Mouse (Mus musculus): Measurements from ENCODE around the gene Specc1. TPM values are rescaled to one million over a fixed set of nuclear protein-coding genes. Genes with fewer than 3 reads are reported as not detected.

The Specc1 gene
- polyA plus RNA-seq, 1 experiment from 2014 or later, result 41.3 TPM

- Histone ChIP-seq H3K4me3 (replicated peaks) (peak overlapping the region; percentile 64), H3K9me3 (replicated peaks) (0 out of 2 replicates have a peak, but pooled peaks cover 2% of the 10 kb centered on the region), H3K4me1 (replicated peaks) (peaks cover 19% of the 10 kb centered on the region), H3K27ac (no peak overlapping the region), H3K4me2 (peak overlapping the region; percentile 93), H3K9ac (peak overlapping the region; percentile 51; the same call in 1 of the 2 replicates), H3K27me3 (peaks cover 78% of the 10 kb centered on the region), H3K36me3 (no peaks in the 10 kb centered on the region)
- 6% methylated on average over 35 of the region's 35 CpGs for WGBS (ENCODE audit: insufficient replicate concordance)
- DNase-seq (peak; percentile 8), ATAC-seq (ENCODE audit: low read depth) (0 out of 2 replicates have a peak, but pooled peaks have one; percentile 12)
Measured at GRCm38 (mm10) chr11:62249266-62250037, 292.9 kb downstream of the Specc1 start.

GRCm38 (mm10) chr11:62251047-62251446 lies 294.5 kb downstream of the Specc1 start:
- Histone ChIP-seq H3K9me3 (replicated peaks) (no peaks in the 10 kb centered on the region), H3K4me1 (replicated peaks) (peaks cover 19% of the 10 kb centered on the region), H3K27me3 (peaks cover 83% of the 10 kb centered on the region), H3K4me2 (no peak overlapping the region), H3K36me3 (no peaks in the 10 kb centered on the region), H3K9ac (no peak overlapping the region), H3K4me3 (replicated peaks) (no peak overlapping the region), H3K27ac (no peak overlapping the region)
- DNase-seq (no peak), ATAC-seq (ENCODE audit: low read depth) (no peak)
- WGBS (ENCODE audit: insufficient replicate concordance), result 32% methylated on average over 11 of the region's 11 CpGs

- Histone ChIP-seq H3K4me2 (no peak overlapping the region), H3K27me3 (peaks cover 69% of the 10 kb centered on the region), H3K4me3 (replicated peaks) (no peak overlapping the region), H3K9ac (no peak overlapping the region), H3K36me3 (no peaks in the 10 kb centered on the region), H3K9me3 (replicated peaks) (no peaks in the 10 kb centered on the region), H3K4me1 (replicated peaks) (peaks cover 15% of the 10 kb centered on the region), H3K27ac (no peak overlapping the region)
- ATAC-seq (ENCODE audit: low read depth) (no peak), DNase-seq (no peak)
- 59% methylated on average over 5 of the region's 5 CpGs for WGBS (ENCODE audit: insufficient replicate concordance)
Measured at GRCm38 (mm10) chr11:62253380-62253779, 296.8 kb downstream of the Specc1 start.

GRCm38 (mm10) chr11:62259214-62259613 lies 302.7 kb downstream of the Specc1 start:
- Histone ChIP-seq H3K4me2 (no peak overlapping the region), H3K4me3 (replicated peaks) (no peak overlapping the region), H3K9ac (no peak overlapping the region), H3K9me3 (replicated peaks) (no peaks in the 10 kb centered on the region), H3K4me1 (replicated peaks) (no peaks in the 10 kb centered on the region), H3K27me3 (peaks cover 27% of the 10 kb centered on the region), H3K27ac (no peak overlapping the region), H3K36me3 (no peaks in the 10 kb centered on the region)
- DNase-seq, result no peak
- no peak for ATAC-seq (ENCODE audit: low read depth)
- 42% methylated on average over 5 of the region's 5 CpGs for WGBS (ENCODE audit: insufficient replicate concordance)

GRCm38 (mm10) chr11:62263599-62263998 lies 307.0 kb downstream of the Specc1 start:
- no peak overlapping the region for H3K27ac ChIP-seq
- 64% methylated on average over 7 of the region's 7 CpGs for WGBS (ENCODE audit: insufficient replicate concordance)

GRCm38 (mm10) chr11:62264018-62264417 lies 307.5 kb downstream of the Specc1 start:
- H3K9ac ChIP-seq, result no peak overlapping the region
- no peaks in the 10 kb centered on the region for H3K4me1 ChIP-seq (replicated peaks)
- H3K27me3 ChIP-seq, result peaks cover 8% of the 10 kb centered on the region
- ATAC-seq (ENCODE audit: low read depth), result no peak
- H3K4me2 ChIP-seq, result no peak overlapping the region
- H3K27ac ChIP-seq, result no peak overlapping the region
- no peaks in the 10 kb centered on the region for H3K9me3 ChIP-seq (replicated peaks)
- DNase-seq, result no peak
- no peaks in the 10 kb centered on the region for H3K36me3 ChIP-seq
- H3K4me3 ChIP-seq (replicated peaks), result no peak overlapping the region
- 49% methylated on average over 7 of the region's 7 CpGs for WGBS (ENCODE audit: insufficient replicate concordance)

More at GRCm38 (mm10) chr11:62263599-62263998, 307.0 kb downstream of the Specc1 start:
- H3K4me2 ChIP-seq, result no peak overlapping the region
- H3K4me3 ChIP-seq (replicated peaks), result no peak overlapping the region
- H3K9me3 ChIP-seq (replicated peaks), result no peaks in the 10 kb centered on the region
- DNase-seq (no peak), ATAC-seq (ENCODE audit: low read depth) (no peak)
- no peak overlapping the region for H3K9ac ChIP-seq
- peaks cover 8% of the 10 kb centered on the region for H3K27me3 ChIP-seq
- H3K36me3 ChIP-seq, result no peaks in the 10 kb centered on the region
- no peaks in the 10 kb centered on the region for H3K4me1 ChIP-seq (replicated peaks)

GRCm38 (mm10) chr11:62265642-62266041 lies 309.1 kb downstream of the Specc1 start:
- 73% methylated on average over 7 of the region's 7 CpGs for WGBS (ENCODE audit: insufficient replicate concordance)
- DNase-seq, result no peak
- no peak overlapping the region for H3K9ac ChIP-seq
- H3K4me1 ChIP-seq (replicated peaks), result no peaks in the 10 kb centered on the region
- no peak overlapping the region for H3K27ac ChIP-seq
- no peaks in the 10 kb centered on the region for H3K36me3 ChIP-seq
- H3K9me3 ChIP-seq (replicated peaks), result no peaks in the 10 kb centered on the region
- ATAC-seq (ENCODE audit: low read depth), result no peak
- H3K4me2 ChIP-seq, result no peak overlapping the region
- no peaks in the 10 kb centered on the region; the same call in 1 of the 2 replicates for H3K27me3 ChIP-seq
- H3K4me3 ChIP-seq (replicated peaks), result no peak overlapping the region

- H3K36me3 ChIP-seq, result no peaks in the 10 kb centered on the region
- DNase-seq, result no peak
- H3K9me3 ChIP-seq (replicated peaks), result no peaks in the 10 kb centered on the region
- no peak overlapping the region for H3K27ac ChIP-seq
- H3K4me1 ChIP-seq (replicated peaks), result no peaks in the 10 kb centered on the region
- no peak overlapping the region for H3K4me3 ChIP-seq (replicated peaks)
- no peaks in the 10 kb centered on the region; the same call in 1 of the 2 replicates for H3K27me3 ChIP-seq
- no peak overlapping the region for H3K9ac ChIP-seq
- WGBS (ENCODE audit: insufficient replicate concordance), result 62% methylated on average over 17 of the region's 17 CpGs
- ATAC-seq (ENCODE audit: low read depth), result no peak
- H3K4me2 ChIP-seq, result no peak overlapping the region
Measured at GRCm38 (mm10) chr11:62266466-62267214, 310.1 kb downstream of the Specc1 start.

- WGBS (ENCODE audit: insufficient replicate concordance), result 46% methylated on average over 8 of the region's 8 CpGs
- Histone ChIP-seq H3K4me3 (replicated peaks) (no peak overlapping the region), H3K27me3 (no peaks in the 10 kb centered on the region), H3K4me2 (no peak overlapping the region), H3K4me1 (replicated peaks) (no peaks in the 10 kb centered on the region), H3K9me3 (replicated peaks) (no peaks in the 10 kb centered on the region), H3K36me3 (no peaks in the 10 kb centered on the region), H3K27ac (no peak overlapping the region), H3K9ac (no peak overlapping the region)
- ATAC-seq (ENCODE audit: low read depth), result no peak
- no peak for DNase-seq
Measured at GRCm38 (mm10) chr11:62268381-62268780, 311.8 kb downstream of the Specc1 start.

GRCm38 (mm10) chr11:62269097-62269496 lies 312.5 kb downstream of the Specc1 start:
- no peak for DNase-seq
- Histone ChIP-seq H3K4me1 (replicated peaks) (no peaks in the 10 kb centered on the region), H3K27me3 (no peaks in the 10 kb centered on the region), H3K36me3 (no peaks in the 10 kb centered on the region), H3K4me3 (replicated peaks) (no peak overlapping the region), H3K9me3 (replicated peaks) (no peaks in the 10 kb centered on the region), H3K4me2 (no peak overlapping the region), H3K9ac (no peak overlapping the region), H3K27ac (no peak overlapping the region)
- 84% methylated on average over 12 of the region's 12 CpGs for WGBS (ENCODE audit: insufficient replicate concordance)
- ATAC-seq (ENCODE audit: low read depth), result no peak

GRCm38 (mm10) chr11:62270851-62271250 lies 314.3 kb downstream of the Specc1 start:
- H3K27ac ChIP-seq, result no peak overlapping the region
- H3K4me2 ChIP-seq, result no peak overlapping the region
- no peak for ATAC-seq (ENCODE audit: low read depth)
- H3K27me3 ChIP-seq, result no peaks in the 10 kb centered on the region
- H3K9me3 ChIP-seq (replicated peaks), result no peaks in the 10 kb centered on the region
- H3K36me3 ChIP-seq, result no peaks in the 10 kb centered on the region
- no peak overlapping the region for H3K9ac ChIP-seq
- WGBS (ENCODE audit: insufficient replicate concordance), result 51% methylated on average over 5 of the region's 5 CpGs
- no peak overlapping the region for H3K4me3 ChIP-seq (replicated peaks)
- H3K4me1 ChIP-seq (replicated peaks), result no peaks in the 10 kb centered on the region
- no peak for DNase-seq

Data from liver, embryonic 13.5 days (tissue).